16 mouse cellular contexts compared by ENCODE assay signal in the genomic region with DNA sequence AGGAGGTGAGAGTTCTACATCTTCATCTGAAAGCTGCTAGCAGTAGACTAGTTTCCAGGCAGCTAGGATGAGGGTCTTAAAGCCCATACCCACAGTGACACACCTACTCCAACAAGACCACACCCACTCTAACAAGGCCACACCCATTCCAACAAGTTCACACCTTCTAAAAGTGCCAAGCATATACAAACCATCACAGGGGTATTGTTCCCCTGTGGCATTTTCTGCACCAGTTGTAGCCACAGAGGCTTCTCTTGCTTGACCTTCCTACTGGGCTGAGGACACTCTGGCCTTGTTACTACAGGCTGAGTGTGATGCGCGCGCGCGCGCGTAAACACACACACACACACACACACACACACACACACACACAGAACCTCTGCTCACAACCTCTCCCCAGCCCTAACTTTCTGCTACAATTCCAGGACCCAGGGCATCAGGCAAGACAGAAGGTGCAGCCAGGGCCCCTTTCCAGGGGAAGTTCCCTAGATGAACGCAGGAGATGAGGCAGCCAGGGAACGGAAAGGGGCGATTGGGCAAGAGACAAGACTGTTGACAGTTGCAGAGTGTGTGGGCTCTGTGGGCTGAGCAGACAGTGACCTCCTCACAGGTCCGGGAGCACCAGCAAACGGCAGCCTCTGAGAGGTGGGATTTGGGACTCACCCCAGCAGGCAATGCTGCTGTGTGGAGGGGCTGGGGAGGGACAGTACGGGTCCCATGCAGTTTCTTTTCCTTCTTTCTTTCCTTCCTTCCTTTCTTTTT. TPM values are rescaled to one million over a fixed set of nuclear protein-coding genes. Genes with fewer than 3 reads are reported as not detected.
A peak's percentile ranks its signal among the peaks of the same experiment; 100 is the strongest.
DNase-seq lines count a peak whose midpoint lies in the region; ATAC-seq lines count a peak whose summit lies in the region.
"Had no signal": no experiment of that assay in that cellular context is flagged by ENCODE, and none has a peak within 500 bp of the region (broad histone marks: within the 10 kb centered on the region; RNA-seq: fewer than 3 reads in every experiment).

TSS of gene Rab44 (plus strand) at position 555 of the 762 bp plus-strand sequence.

- no peak for ATAC-seq in liver, embryonic 15.5 days (ENCODE audit: insufficient read depth)

- 38% methylated on average over 13 of the region's 13 CpGs for WGBS in liver, embryonic 15.5 days (ENCODE audit: insufficient replicate concordance)

- H3K27me3 ChIP-seq in liver, embryonic 15.5 days: no peaks in the 10 kb centered on the region
- H3K27me3 ChIP-seq: hindbrain, embryonic 12.5 days; neural tube, embryonic 13.5 days had no signal

- no peaks in the 10 kb centered on the region for H3K36me3 ChIP-seq in liver, embryonic 15.5 days (replicated peaks)
- H3K36me3 ChIP-seq: heart, embryonic 12.5 days; hindbrain, embryonic 12.5 days; neural tube, embryonic 13.5 days had no signal

- peak within 1 kb of the TSS; percentile 31 for H3K4me3 ChIP-seq in liver, embryonic 15.5 days (replicated peaks)
- H3K4me3 ChIP-seq: heart, embryonic 12.5 days; hindbrain, embryonic 12.5 days; neural tube, embryonic 13.5 days had no signal

- no peaks in the 10 kb centered on the region for H3K9me3 ChIP-seq in liver, embryonic 15.5 days (replicated peaks)
- H3K9me3 ChIP-seq: heart, embryonic 12.5 days; hindbrain, embryonic 12.5 days; neural tube, embryonic 13.5 days had no signal

- peak; percentile 88 for DNase-seq in heart, adult 11 months
- DNase-seq in heart, postnatal 14 days: no peak
- DNase-seq in urinary bladder, postnatal 14 days (ENCODE audit: low spot score): peak; percentile 3
- DNase-seq in urinary bladder, postnatal 10 days (ENCODE audit: low spot score): no peak
- no peak for DNase-seq in cerebellum, adult 9-11 months
- no peak for DNase-seq in kidney, adult 8-10 months
- DNase-seq in ovary, postnatal 36 days (ENCODE audit: low spot score): no peak
- DNase-seq: kidney, adult 18-20 months; lung, embryonic 14.5 days; midbrain, embryonic 14.5 days; right cerebral cortex, adult 18-20 months had no signal

- H3K27ac ChIP-seq in liver, embryonic 15.5 days (replicated peaks): 0 out of 2 replicates have a peak within 1 kb of the TSS, but pooled peaks have one; percentile 24
- H3K27ac ChIP-seq: hindbrain, embryonic 12.5 days; neural tube, embryonic 13.5 days had no signal

- 0 out of 2 replicates have a peak, but pooled peaks cover 3% of the 10 kb centered on the region for H3K4me1 ChIP-seq in liver, embryonic 15.5 days (replicated peaks)
- H3K4me1 ChIP-seq: heart, embryonic 12.5 days; hindbrain, embryonic 12.5 days; neural tube, embryonic 13.5 days had no signal

- H3K9ac ChIP-seq in liver, embryonic 15.5 days: no peak within 1 kb of the TSS
- H3K9ac ChIP-seq: heart, embryonic 12.5 days; hindbrain, embryonic 12.5 days; lung, embryonic 14.5 days; neural tube, embryonic 13.5 days had no signal

- intact Hi-C loops in heart, postnatal 14 days (cut with DNase I): no loop called here

- peak within 1 kb of the TSS; percentile 29; the same call in 1 of the 2 replicates for H3K4me2 ChIP-seq in liver, embryonic 15.5 days
- H3K4me2 ChIP-seq: heart, embryonic 12.5 days; hindbrain, embryonic 12.5 days; lung, embryonic 14.5 days; neural tube, embryonic 13.5 days had no signal

RNA-seq across cellular contexts. Expression of gene Rab44, which starts in this region (rescaled TPM):
- total RNA-seq in heart, postnatal 14 days (2021): under 1 TPM; 0.73 to 0.76 TPM
- polyA plus RNA-seq in liver, embryonic 15.5 days (2015; fragmentation: Nextera tagmentation; extraction: Ambion mirVana): 7.8 and 10.0 TPM in 2 replicates
- total RNA-seq: layer of hippocampus, adult 18-20 months had no signal

Comparison
In these comparisons a context has a peak if more than half of its experiments do, and no peak if none do; other contexts are left out.
1. DNase-seq: peak in heart, adult 11 months (single experiment) and urinary bladder, postnatal 14 days (single experiment); none in heart, postnatal 14 days (0 of 2), urinary bladder, postnatal 10 days (single experiment), cerebellum, adult 9-11 months (single experiment), kidney, adult 8-10 months (0 of 2) and ovary, postnatal 36 days (single experiment).